Mouse (Mus musculus): Measurements from ENCODE around the gene Parp14. TPM values are rescaled to one million over a fixed set of nuclear protein-coding genes. Genes with fewer than 3 reads are reported as not detected.

The Parp14 gene
- polyA plus RNA-seq, 1 experiment: 3.5 TPM

GRCm38 (mm10) chr16:35870581-35871047 is 730 bp downstream of the Parp14 start:
- DNase-seq (ENCODE audit: low read depth): no peak

DNA sequence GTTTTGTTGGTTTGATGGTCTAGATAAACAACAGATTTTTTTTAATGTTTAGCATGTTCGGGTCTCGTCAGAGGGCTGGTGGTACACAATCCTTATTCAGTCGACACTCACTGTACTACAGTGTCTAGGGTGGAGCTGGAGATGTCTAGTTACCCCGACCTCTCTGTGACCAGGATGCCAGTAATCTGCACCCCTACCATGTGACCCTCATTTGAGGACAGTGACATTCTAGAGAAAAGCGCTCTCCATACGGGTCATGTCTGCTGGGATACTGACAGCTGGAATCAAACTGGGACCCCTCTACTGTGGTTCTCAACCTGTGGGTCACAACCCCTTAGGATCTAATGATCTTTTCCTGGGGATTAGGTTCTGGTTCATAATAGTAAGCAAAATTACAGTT is 1.7 kb downstream of the Parp14 start:
- no peak for DNase-seq (ENCODE audit: low read depth)

GRCm38 (mm10) chr16:35869126-35869525 is 2.2 kb downstream of the Parp14 start:
- DNase-seq (ENCODE audit: low read depth): no peak

DNA sequence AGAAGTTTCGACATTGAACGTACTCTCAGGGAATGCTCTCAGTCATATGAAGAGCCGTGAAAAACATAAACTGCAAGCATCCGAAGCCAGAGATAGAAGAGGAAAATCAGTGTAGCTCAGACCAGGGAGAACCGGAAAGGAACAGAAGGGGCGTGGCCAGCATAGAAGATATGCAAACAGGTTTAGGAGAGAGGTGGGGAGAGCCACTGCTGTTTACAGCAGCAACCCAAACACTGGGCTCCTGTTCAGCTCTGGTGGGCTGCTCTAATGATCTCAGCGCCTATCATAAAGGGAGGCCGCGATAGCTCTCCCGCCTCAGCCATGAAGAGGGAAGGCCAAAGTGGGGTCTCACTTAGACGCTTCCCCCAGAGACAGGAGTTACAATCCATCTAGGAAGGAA is 3.6 kb downstream of the Parp14 start:
- DNase-seq (ENCODE audit: low read depth): no peak

GRCm38 (mm10) chr16:35862057-35862456 is 9.3 kb downstream of the Parp14 start:
- no peak for DNase-seq (ENCODE audit: low read depth)

DNA sequence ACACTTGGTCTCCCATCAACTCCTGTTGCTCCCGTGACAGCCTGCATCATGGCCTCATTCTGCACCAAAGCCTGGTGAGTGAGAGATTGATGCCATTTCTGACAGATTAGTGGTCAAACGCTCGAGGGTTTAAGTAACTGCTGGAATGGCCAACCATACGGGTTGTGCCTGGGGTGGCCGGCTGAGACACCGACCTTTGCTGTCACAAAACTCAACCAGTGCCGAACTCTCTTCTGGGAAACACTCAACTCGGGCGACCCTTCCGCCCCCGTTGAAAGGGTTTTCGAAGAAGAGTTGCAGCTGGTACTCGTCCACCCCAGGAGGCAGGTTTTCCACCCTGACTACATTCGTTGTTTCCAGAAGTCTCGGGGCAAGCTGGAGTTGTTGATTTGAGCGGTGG is 11.1 kb downstream of the Parp14 start:
- DNase-seq (ENCODE audit: low read depth): no peak

GRCm38 (mm10) chr16:35856766-35857165 is 14.6 kb downstream of the Parp14 start:
- DNase-seq (ENCODE audit: low read depth): no peak

DNA sequence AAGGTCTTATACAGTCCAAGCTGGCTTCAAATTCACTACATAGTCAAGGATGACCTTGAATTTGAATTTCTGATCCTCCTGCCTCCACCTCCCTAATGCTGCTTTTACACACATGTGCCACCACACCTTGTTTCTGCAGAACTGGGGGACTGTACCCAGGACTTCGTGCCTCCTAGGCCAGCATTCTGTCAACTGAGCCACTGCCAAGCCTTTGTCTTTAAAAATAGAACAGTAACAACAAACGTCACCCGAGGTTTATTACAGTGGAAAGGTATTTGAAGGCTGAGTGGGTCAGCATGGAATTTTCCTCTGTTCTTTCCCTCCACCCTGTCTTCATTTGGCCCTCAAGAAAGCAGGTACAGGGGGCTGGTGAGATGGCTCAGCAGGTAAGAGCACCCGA is 15.5 kb downstream of the Parp14 start:
- DNase-seq (ENCODE audit: low read depth): no peak

DNA sequence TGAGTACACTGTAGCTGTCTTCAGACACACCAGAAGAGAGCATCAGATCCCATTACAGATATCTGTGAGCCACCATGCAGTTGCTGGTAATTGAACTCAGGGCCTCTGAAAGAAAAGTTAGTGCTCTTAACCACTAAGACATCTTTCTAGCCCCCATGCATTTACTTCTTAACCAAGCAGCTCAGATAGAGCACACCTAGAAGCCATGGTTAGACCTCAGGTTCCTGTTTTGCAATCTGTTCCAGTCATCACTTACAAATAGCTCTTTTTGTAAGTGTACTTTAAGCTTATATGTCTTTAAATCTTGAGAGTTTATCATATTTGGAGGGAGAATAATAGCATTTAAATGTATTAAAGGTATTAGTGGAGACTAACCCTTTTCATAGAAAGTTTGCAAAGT is 24.2 kb downstream of the Parp14 start:
- no peak for DNase-seq (ENCODE audit: low read depth)

DNA sequence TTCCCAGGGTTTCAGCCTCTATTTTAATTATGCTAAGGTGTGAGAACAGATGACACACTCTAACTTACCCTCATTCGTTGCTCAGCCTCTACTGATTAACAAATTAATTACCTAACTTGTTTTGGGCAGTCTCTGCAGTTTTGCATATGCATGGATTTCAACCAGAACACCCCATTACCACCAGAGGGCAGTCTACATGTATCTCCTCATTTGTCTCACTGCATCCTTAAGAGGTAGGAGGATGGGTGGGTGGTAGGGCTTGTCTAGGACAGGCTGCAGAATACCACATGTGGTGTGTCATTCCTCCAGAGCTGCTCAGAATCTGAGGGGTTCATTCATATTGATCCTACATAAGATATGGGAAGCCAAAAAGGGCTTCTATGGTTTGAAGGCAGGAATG is 31.7 kb downstream of the Parp14 start:
- no peak for DNase-seq (ENCODE audit: low read depth)

DNA sequence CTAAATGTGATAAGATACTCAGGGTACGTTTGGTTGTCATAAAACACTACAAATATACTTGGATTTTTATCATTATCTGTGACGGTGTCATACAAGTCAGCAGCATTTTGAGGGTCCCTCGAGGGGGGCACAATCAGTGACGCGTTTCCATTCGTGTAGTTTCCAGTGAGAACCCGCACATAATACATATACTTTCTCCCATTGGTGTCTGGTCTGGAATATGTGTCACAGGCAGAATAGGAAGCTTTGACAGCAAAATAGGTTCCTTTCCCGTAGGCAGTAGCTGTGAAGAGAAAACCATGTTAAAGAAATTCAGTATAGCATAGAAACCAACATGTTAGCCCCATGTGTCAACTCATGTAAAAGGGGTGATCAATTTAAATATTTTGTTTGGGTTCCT is 36.7 kb downstream of the Parp14 start:
- DNase-seq (ENCODE audit: low read depth): no peak

DNA sequence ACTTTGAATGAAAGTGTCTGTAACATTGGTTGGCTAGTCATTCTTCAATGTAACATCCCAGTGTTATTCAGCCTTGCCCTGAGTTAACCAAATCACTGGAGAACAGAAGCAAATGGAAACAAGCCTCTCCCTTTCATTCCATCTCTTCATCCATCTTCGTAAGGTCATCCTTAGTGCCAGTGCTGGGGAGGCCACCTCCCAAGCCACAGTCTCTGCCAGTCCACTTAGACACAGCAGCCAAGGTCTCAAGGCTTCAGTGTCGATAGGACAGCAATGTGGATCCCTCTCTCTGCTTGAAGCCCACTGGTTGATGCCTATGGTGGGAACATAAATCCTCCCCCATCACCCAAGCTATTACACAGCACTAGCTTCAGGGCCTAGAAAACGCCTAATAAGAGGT is 38.4 kb downstream of the Parp14 start:
- DNase-seq (ENCODE audit: low read depth): no peak

GRCm38 (mm10) chr16:35829999-35830398 is 41.3 kb downstream of the Parp14 start:
- DNase-seq (ENCODE audit: low read depth): no peak

GRCm38 (mm10) chr16:35817255-35818089 is 53.9 kb downstream of the Parp14 start:
- no peak for DNase-seq (ENCODE audit: low read depth)

DNA sequence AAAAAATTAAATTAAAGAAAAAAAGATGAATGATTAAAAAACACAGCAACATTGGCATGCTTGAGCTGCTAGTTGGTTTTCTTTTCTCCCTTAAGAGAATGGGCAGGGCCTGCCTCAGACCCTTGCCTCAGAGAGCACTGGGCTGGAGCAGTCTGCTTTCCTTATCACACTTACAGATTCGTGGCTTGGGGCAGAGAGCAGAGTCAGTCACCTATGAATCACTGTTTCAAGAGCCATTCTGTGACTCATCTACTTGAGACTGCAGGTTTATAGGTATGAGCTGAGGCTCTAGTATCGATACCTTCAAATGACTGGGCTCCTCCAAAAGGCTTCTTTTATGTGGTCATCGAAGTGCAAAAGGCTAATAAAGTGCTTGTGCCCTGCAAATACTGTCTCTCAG is 58.2 kb downstream of the Parp14 start:
- DNase-seq (ENCODE audit: low read depth): no peak

- DNase-seq (ENCODE audit: low read depth): no peak
Measured at GRCm38 (mm10) chr16:35808838-35809237, 62.5 kb downstream of the Parp14 start.

- DNase-seq (ENCODE audit: low read depth): peak; percentile 9
Measured at GRCm38 (mm10) chr16:35807663-35807992, 63.7 kb downstream of the Parp14 start.

DNA sequence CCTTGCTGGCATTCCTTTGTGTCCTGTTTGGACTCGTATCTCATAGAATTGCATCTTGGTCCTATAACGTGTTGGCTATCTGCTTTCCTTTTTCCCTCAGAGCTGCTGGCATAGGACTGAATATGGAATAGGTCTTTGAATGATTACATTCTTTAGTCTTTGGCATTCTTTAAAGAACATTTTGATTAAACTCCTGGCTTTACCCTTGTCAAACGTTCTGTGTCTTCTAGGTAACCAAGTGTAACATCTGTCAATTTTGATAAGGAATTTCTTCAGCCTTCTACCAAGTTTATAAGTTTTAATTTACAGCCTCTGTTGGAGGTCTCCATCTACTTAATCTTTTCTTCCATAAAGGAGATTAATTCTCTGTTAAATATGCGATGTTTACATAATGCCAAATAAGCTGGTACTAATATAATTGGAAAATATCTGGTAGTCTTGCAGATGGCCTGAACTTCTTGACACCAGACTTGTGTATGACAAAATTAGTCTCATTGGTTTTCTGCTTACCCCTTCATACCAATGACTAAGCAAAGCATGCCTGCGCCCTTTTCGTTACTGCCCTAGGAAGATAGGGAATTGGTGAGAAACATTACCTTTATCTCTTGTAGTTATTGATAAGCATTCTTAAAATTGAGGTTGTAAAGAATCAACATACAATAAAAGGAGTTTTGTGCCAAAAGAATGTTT is 64.2 kb downstream of the Parp14 start:
- peak; percentile 14 for DNase-seq (ENCODE audit: low read depth)

DNA sequence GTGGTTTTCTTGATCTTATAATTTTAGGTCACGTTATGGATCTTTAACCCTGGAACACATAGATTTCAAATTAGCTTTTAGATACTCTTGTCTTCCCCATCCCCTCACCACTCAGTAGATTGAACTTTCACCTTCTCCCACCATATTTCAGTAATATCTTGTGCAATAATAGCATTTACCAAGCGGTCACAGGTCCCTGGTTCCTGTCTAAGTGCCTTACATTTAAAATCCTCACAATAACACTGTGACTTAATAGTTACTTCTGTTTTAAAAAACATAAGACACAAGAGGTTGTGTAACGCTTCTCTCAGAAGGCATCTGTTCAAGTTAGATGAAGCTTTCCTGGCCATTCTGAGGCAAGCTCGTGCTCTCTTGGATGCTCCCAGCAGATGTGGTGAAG is 67.6 kb downstream of the Parp14 start:
- no peak for DNase-seq (ENCODE audit: low read depth)

DNA sequence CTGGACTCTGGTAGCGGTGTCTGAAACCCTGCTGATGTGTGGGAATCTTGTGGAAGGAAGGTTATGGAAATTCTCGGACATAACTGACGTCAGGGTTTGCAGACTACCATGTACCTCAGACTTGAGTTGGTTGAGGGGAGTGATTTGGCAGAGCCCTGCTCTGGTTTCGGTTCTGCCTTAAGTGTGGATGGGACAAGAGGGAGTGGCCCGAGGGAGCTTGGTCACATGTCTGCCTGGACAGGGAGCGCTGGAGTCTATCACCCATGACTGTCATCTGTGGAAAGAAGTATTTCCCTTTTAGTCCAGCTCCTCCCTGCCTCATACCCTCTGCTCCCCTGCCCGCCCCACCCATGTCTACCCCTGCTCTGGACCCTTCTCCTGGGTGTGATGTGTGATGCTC is 69.2 kb downstream of the Parp14 start:
- no peak for DNase-seq (ENCODE audit: low read depth)

DNA sequence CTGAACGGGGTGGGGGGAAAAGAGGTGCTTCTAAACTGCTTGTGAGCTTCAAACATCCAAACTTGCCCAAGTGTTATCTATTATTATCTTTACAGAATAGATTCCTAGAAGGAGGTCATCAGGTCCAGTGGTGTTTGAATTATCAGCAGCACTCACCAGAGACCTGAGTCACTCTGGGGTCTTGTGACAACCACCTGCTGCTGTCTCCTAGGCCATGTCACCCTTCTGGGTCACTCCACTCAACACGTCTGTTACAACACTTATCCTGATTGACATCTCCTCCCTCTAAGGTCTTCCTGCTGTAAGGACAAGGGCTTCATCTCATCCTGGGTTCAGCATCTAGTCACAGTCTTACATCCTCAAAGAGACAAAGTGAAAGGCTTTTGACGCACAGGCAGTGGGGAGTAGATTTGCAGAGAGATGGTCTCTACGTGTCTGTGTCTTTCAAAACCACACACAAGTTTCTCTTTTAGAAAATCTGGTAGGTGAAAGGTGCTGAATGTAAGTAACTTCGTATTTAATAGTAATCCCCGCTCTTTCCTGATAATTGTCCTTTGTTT is 79.3 kb downstream of the Parp14 start:
- no peak for DNase-seq (ENCODE audit: low read depth)

- DNase-seq (ENCODE audit: low read depth): no peak
Measured at GRCm38 (mm10) chr16:35788330-35788729, 83.0 kb downstream of the Parp14 start.

- DNase-seq (ENCODE audit: low read depth): no peak
Measured at GRCm38 (mm10) chr16:35787568-35788189, 83.7 kb downstream of the Parp14 start.
